Mouse (Mus musculus) liver, embryonic 16.5 days (tissue): ENCODE results near the gene Emc1. TPM values are rescaled to one million over a fixed set of nuclear protein-coding genes. Genes with fewer than 3 reads are reported as not detected.

Source experiments
- ATAC-seq: fragments of 200-750 bp; cut with Nextera tagmentation; 2 replicates; pipeline ENCODE4 v1.8.0; 2017; ENCODE audit warnings: low read depth, mild to moderate bottlenecking, moderate number of reproducible peaks, moderate library complexity
- H3K27ac ChIP-seq: fragments of 300-500 bp; sonication (generic); 2 replicates; pipeline ENCODE4 v1.5.1; 2014; ENCODE audit warnings: mild to moderate bottlenecking, low read length
- H3K27me3 ChIP-seq: fragments of 300-500 bp; sonication (generic); 2 replicates; pipeline ENCODE4 v1.6.1; 2014; ENCODE audit warnings: low read depth, low read length, mixed read lengths; ENCODE audit not compliant: control insufficient read depth, insufficient read depth
- H3K36me3 ChIP-seq: fragments of 300-500 bp; sonication (generic); 2 replicates; pipeline ENCODE4 v1.6.1; 2014; ENCODE audit warnings: mild to moderate bottlenecking; ENCODE audit not compliant: control insufficient read depth, insufficient read depth
- H3K4me1 ChIP-seq: fragments of 300-500 bp; sonication (generic); 2 replicates; pipeline ENCODE4 v1.6.1; 2014; ENCODE audit warnings: low read depth, low read length, mixed read lengths; ENCODE audit not compliant: control insufficient read depth
- H3K4me2 ChIP-seq: fragments of 300-500 bp; sonication (generic); 2 replicates; pipeline ENCODE4 v1.6.1; 2014; ENCODE audit warnings: low read depth, low read length, mixed read lengths
- H3K4me3 ChIP-seq: fragments of 300-500 bp; sonication (generic); 2 replicates; pipeline ENCODE4 v1.5.1; 2014; ENCODE audit warnings: low read depth, mild to moderate bottlenecking, low read length
- H3K9ac ChIP-seq: fragments of 300-500 bp; sonication (generic); 2 replicates; pipeline ENCODE4 v1.6.1; 2014; ENCODE audit warnings: low read depth, low read length
- H3K9me3 ChIP-seq: fragments of 300-500 bp; sonication (generic); replicated peaks from 2 replicates; pipeline ENCODE4 v1.6.1; 2016; ENCODE audit warnings: low read length; ENCODE audit not compliant: control insufficient read depth
- WGBS: fragments of 180-500 bp; shearing (Covaris S2); extraction: QIAGEN DNeasy Blood & Tissue Kit; methylation state at CpG from one replicate; pipeline ENCODE4 v1.1.7; 2014; ENCODE audit not compliant: insufficient replicate concordance; 5-methylcytosine and 5-hydroxymethylcytosine counted together
- polyA plus RNA-seq: library from polyadenylated mRNA; unstranded; fragments of >200 nt; fragmentation: Nextera tagmentation; extraction: Ambion mirVana; gene quantifications from 2 replicates; pipeline ENCODE4 v1.2.1, GENCODE M21; 2015

Emc1 gene
- polyA plus RNA-seq: 12.8 and 13.2 TPM in 2 replicates

GRCm38 (mm10) chr4:139351931-139352711 lies at the start of gene Emc1, which contains the start of the genes Mrto4 and Ubr4:
TSS of gene Emc1 (plus strand) at chr4:139352587.
TSS of gene Mrto4 (minus strand) at chr4:139352576.
TSS of gene Ubr4 (plus strand) at chr4:139352609.
- Histone ChIP-seq H3K27me3 (no peaks in the 10 kb centered on the region), H3K4me2 (peak within 1 kb of the TSS; percentile 99), H3K36me3 (peaks cover 29% of the 10 kb centered on the region), H3K4me1 (peaks cover 30% of the 10 kb centered on the region), H3K9ac (peak within 1 kb of the TSS; percentile 91), H3K27ac (peak within 1 kb of the TSS; percentile 97), H3K9me3 (no peaks in the 10 kb centered on the region), H3K4me3 (peak within 1 kb of the TSS; percentile 93)
- peak; percentile 94 for ATAC-seq
- under 1% methylated on average over 58 of the region's 64 CpGs for WGBS

- no peak for ATAC-seq
- no peak overlapping the region for H3K27ac ChIP-seq
- H3K9me3 ChIP-seq: no peaks in the 10 kb centered on the region
- no peaks in the 10 kb centered on the region; the same call in 1 of the 2 replicates for H3K36me3 ChIP-seq
- 88% methylated on average over 3 of the region's 3 CpGs for WGBS
- no peak overlapping the region for H3K4me3 ChIP-seq
- no peaks in the 10 kb centered on the region for H3K27me3 ChIP-seq
- H3K4me2 ChIP-seq: no peak overlapping the region
- H3K4me1 ChIP-seq: peaks cover 9% of the 10 kb centered on the region
- H3K9ac ChIP-seq: no peak overlapping the region
Observed at GRCm38 (mm10) chr4:139305521-139305920, 46.9 kb upstream of the Emc1 start.

- no peak overlapping the region for H3K4me2 ChIP-seq
- no peak overlapping the region for H3K27ac ChIP-seq
- no peak for ATAC-seq
- H3K36me3 ChIP-seq: no peaks in the 10 kb centered on the region
- WGBS: 40% methylated on average over 5 of the region's 5 CpGs
- peaks cover 24% of the 10 kb centered on the region for H3K4me1 ChIP-seq
- H3K9ac ChIP-seq: no peak overlapping the region
- no peaks in the 10 kb centered on the region for H3K9me3 ChIP-seq
- no peak overlapping the region for H3K4me3 ChIP-seq
- no peaks in the 10 kb centered on the region for H3K27me3 ChIP-seq
Observed at GRCm38 (mm10) chr4:139307916-139308315, 44.5 kb upstream of the Emc1 start.

- H3K9me3 ChIP-seq: no peaks in the 10 kb centered on the region
- no peak for ATAC-seq
- H3K4me2 ChIP-seq: peak overlapping the region; percentile 98
- H3K27me3 ChIP-seq: no peaks in the 10 kb centered on the region
- H3K4me3 ChIP-seq: peak overlapping the region; percentile 90
- 37% methylated on average over 6 of the region's 6 CpGs for WGBS
- H3K9ac ChIP-seq: peak overlapping the region; percentile 93
- no peaks in the 10 kb centered on the region for H3K36me3 ChIP-seq
- peaks cover 24% of the 10 kb centered on the region for H3K4me1 ChIP-seq
- H3K27ac ChIP-seq: no peak overlapping the region
Observed at GRCm38 (mm10) chr4:139309651-139310050, 42.7 kb upstream of the Emc1 start.

- Histone ChIP-seq H3K4me1 (peaks cover 24% of the 10 kb centered on the region), H3K36me3 (no peaks in the 10 kb centered on the region), H3K9ac (peak within 1 kb of the TSS; percentile 93), H3K27me3 (no peaks in the 10 kb centered on the region), H3K27ac (peak within 1 kb of the TSS; percentile 68), H3K4me3 (peak within 1 kb of the TSS; percentile 90), H3K4me2 (peak within 1 kb of the TSS; percentile 98), H3K9me3 (no peaks in the 10 kb centered on the region)
- peak; percentile 85 for ATAC-seq
- under 1% methylated on average over 63 of the region's 63 CpGs for WGBS
Observed at GRCm38 (mm10) chr4:139310171-139310898, 42.1 kb upstream of the Emc1 start, which contains the start of the genes Pqlc2 and Akr7a5. TSS of gene Pqlc2 (minus strand) at chr4:139310708. TSS of gene Akr7a5 (plus strand) at chr4:139310744.

GRCm38 (mm10) chr4:139310899-139311701 lies 41.3 kb upstream of the Emc1 start:
- peak overlapping the region; percentile 68 for H3K27ac ChIP-seq

GRCm38 (mm10) chr4:139311707-139312106 lies 40.7 kb upstream of the Emc1 start:
- peak overlapping the region; percentile 93 for H3K9ac ChIP-seq
- H3K36me3 ChIP-seq: no peaks in the 10 kb centered on the region
- peak overlapping the region; percentile 33; the same call in 1 of the 2 replicates for H3K27ac ChIP-seq
- H3K4me1 ChIP-seq: peaks cover 24% of the 10 kb centered on the region
- 19% methylated on average over 14 of the region's 14 CpGs for WGBS
- no peaks in the 10 kb centered on the region for H3K27me3 ChIP-seq
- no peaks in the 10 kb centered on the region for H3K9me3 ChIP-seq
- H3K4me2 ChIP-seq: peak overlapping the region; percentile 98
- no peak; the same call in 1 of the 2 replicates for ATAC-seq
- H3K4me3 ChIP-seq: peak overlapping the region; percentile 90

More at GRCm38 (mm10) chr4:139310899-139311701, 41.3 kb upstream of the Emc1 start:
- peak overlapping the region; percentile 98 for H3K4me2 ChIP-seq
- H3K4me1 ChIP-seq: peaks cover 24% of the 10 kb centered on the region
- H3K9me3 ChIP-seq: no peaks in the 10 kb centered on the region
- H3K9ac ChIP-seq: peak overlapping the region; percentile 93
- ATAC-seq: peak; percentile 43
- peak overlapping the region; percentile 90 for H3K4me3 ChIP-seq
- H3K27me3 ChIP-seq: no peaks in the 10 kb centered on the region
- under 1% methylated on average over 53 of the region's 53 CpGs for WGBS
- H3K36me3 ChIP-seq: no peaks in the 10 kb centered on the region

- Histone ChIP-seq H3K27ac (no peak overlapping the region), H3K27me3 (no peaks in the 10 kb centered on the region), H3K4me3 (no peak overlapping the region), H3K4me1 (peaks cover 24% of the 10 kb centered on the region), H3K9me3 (no peaks in the 10 kb centered on the region), H3K9ac (no peak overlapping the region), H3K36me3 (no peaks in the 10 kb centered on the region), H3K4me2 (no peak overlapping the region)
- 50% methylated on average over 4 of the region's 4 CpGs for WGBS
- ATAC-seq: no peak
Observed at GRCm38 (mm10) chr4:139312632-139313031, 39.8 kb upstream of the Emc1 start.
